Mouse (Mus musculus): ENCODE measurements at regions not wholly inside any gene's neighbourhood (a gene's known extent, or its start where the extent isn't known, plus 50 kb on each side); places are given as distances from the start of the nearest gene placed in this dataset.

GRCm38 (mm10) chr11:114513446-114513845, 154.9 kb upstream of the Rpl38 start:
- TF ChIP-seq TAL1 (IDR thresholded peaks at IDR 0.05; ENCODE audit: low read length) (no peak), GATA1 (IDR thresholded peaks at IDR 0.05; ENCODE audit: low read length) (no peak)
